Mouse (Mus musculus) erythroblast, embryonic 14.5 days (primary cell): ENCODE measurements around the gene Gigyf2.

Experiments used
- GATA1 ChIP-seq: IDR thresholded peaks from 2 replicates; pipeline ENCODE4 v1.6.1; 2012; ENCODE audit warnings: low read length, inconsistent platforms, mixed read lengths
- TAL1 ChIP-seq: IDR thresholded peaks from 3 replicates; pipeline ENCODE4 v1.6.1; 2012; ENCODE audit warnings: low read length, inconsistent platforms, mixed read lengths

GRCm38 (mm10) chr1:87418733-87419132 lies 91.9 kb downstream of the Gigyf2 start:
- TF ChIP-seq GATA1 (no peak), TAL1 (no peak)
